Comparison of ENCODE assay signal across 8 mouse cellular contexts in genomic region chr1:74882055-74882734, GRCm38 (mm10). TPM values are rescaled to one million over a fixed set of nuclear protein-coding genes. Genes with fewer than 3 reads are reported as not detected.
A peak's percentile ranks its signal among the peaks of the same experiment; 100 is the strongest.
DNase-seq lines count a peak whose midpoint lies in the region; ATAC-seq and TF ChIP-seq lines count a peak whose summit lies in the region.

No protein-coding gene starts in this region.

- H3K9ac ChIP-seq in intestine, embryonic 16.5 days (ENCODE audit: low read depth, low read length): peak overlapping the region; percentile 16; the same call in 1 of the 2 replicates
- 0 out of 2 replicates have a peak overlapping the region, but pooled peaks have one; percentile 21 for H3K9ac ChIP-seq in neural tube, embryonic 14.5 days (replicated peaks; ENCODE audit: low read depth, low read length)

- H3K27me3 ChIP-seq in intestine, embryonic 16.5 days (replicated peaks; ENCODE audit: control insufficient read depth, insufficient read depth, low read length): peaks cover 67% of the 10 kb centered on the region
- peaks cover 46% of the 10 kb centered on the region for H3K27me3 ChIP-seq in neural tube, embryonic 14.5 days (ENCODE audit: control insufficient read depth, insufficient read depth, low read length)

- TF ChIP-seq POLR2A in lung, adult 2 months (IDR thresholded peaks at IDR 0.05; ENCODE audit: borderline replicate concordance, extremely low read depth, low read depth, low read length): no peak

- no peaks in the 10 kb centered on the region for H3K9me3 ChIP-seq in intestine, embryonic 16.5 days (ENCODE audit: control insufficient read depth, low read length)
- no peaks in the 10 kb centered on the region for H3K9me3 ChIP-seq in neural tube, embryonic 14.5 days (ENCODE audit: control insufficient read depth, low read length)

- H3K4me2 ChIP-seq in intestine, embryonic 16.5 days (ENCODE audit: low read depth, low read length): peak overlapping the region; percentile 60
- H3K4me2 ChIP-seq in neural tube, embryonic 14.5 days (ENCODE audit: low read depth, low read length): peak overlapping the region; percentile 61

- no peak overlapping the region for H3K27ac ChIP-seq in intestine, embryonic 16.5 days (ENCODE audit: low read length)
- no peak overlapping the region for H3K27ac ChIP-seq in neural tube, embryonic 14.5 days (ENCODE audit: low read depth, low read length)

- no peaks in the 10 kb centered on the region for H3K36me3 ChIP-seq in intestine, embryonic 16.5 days (ENCODE audit: control insufficient read depth, insufficient read depth, low read length)
- no peaks in the 10 kb centered on the region for H3K36me3 ChIP-seq in neural tube, embryonic 14.5 days (ENCODE audit: control insufficient read depth, insufficient read depth, low read length)

- no peak for TF ChIP-seq CTCF in lung, adult 2 months (IDR thresholded peaks at IDR 0.05; ENCODE audit: insufficient read depth, low read length)

- H3K4me1 ChIP-seq in lung, adult 2 months (ENCODE audit: control insufficient read depth, insufficient read depth, low read length): peaks cover 5% of the 10 kb centered on the region; the same call in 1 of the 2 replicates
- peaks cover 20% of the 10 kb centered on the region for H3K4me1 ChIP-seq in intestine, embryonic 16.5 days (ENCODE audit: control insufficient read depth, insufficient read depth, low read length)
- peaks cover 21% of the 10 kb centered on the region for H3K4me1 ChIP-seq in neural tube, embryonic 14.5 days (ENCODE audit: control insufficient read depth, insufficient read depth, low read length)

- no peak for ATAC-seq in intestine, embryonic 16.5 days
- no peak for ATAC-seq in neural tube, embryonic 14.5 days (ENCODE audit: low read depth)

- intact Hi-C loops in gastrocnemius, postnatal 14 days (cut with DNase I; ENCODE audit: low total_unique reads): no loop called here

- H3K4me3 ChIP-seq in lung, adult 2 months (replicated peaks; ENCODE audit: extremely low read depth, low read depth, low read length): peak overlapping the region; percentile 4
- peak overlapping the region; percentile 38 for H3K4me3 ChIP-seq in intestine, embryonic 16.5 days (ENCODE audit: low read length)
- peak overlapping the region; percentile 31 for H3K4me3 ChIP-seq in neural tube, embryonic 14.5 days (ENCODE audit: low read depth, low read length)

- 3% methylated on average over 74 of the region's 74 CpGs for whole genome bisulfite sequencing in lung, adult 2 months
- under 1% methylated on average over 64 of the region's 74 CpGs for WGBS in intestine, embryonic 16.5 days
- WGBS in neural tube, embryonic 14.5 days: under 1% methylated on average over 64 of the region's 74 CpGs

- DNase-seq in adrenal gland, adult 2 months: peak; percentile 45
- DNase-seq in adrenal gland, postnatal 10 days: no peak
- DNase-seq in lung, adult 2 months: no peak
- DNase-seq in lung, postnatal 10 days: no peak
- DNase-seq in urinary bladder, postnatal 4 days (ENCODE audit: low spot score in 2 of 2): no peak
- DNase-seq in gastrocnemius, postnatal 14 days: no peak

RNA-seq across cellular contexts. Expression of gene Fev, which starts 3.0 kb away (rescaled TPM):
- total RNA-seq in adrenal gland, adult 2 months (2021): 1 to 10 TPM; 1.3 to 2.0 TPM
- polyA plus RNA-seq in adrenal gland, adult 2 months (2012; rRNA removed): 1.8 and 3.1 TPM in 2 replicates
- total RNA-seq in adrenal gland, postnatal 10 days (2021): under 1 TPM; 0.84 to 0.97 TPM
- polyA plus RNA-seq in lung, adult 2 months (2012; rRNA removed): not detected in 2 replicates
- polyA plus RNA-seq in intestine, embryonic 16.5 days (2015; fragmentation: Nextera tagmentation; extraction: Ambion mirVana): 0.95 and 1.5 TPM in 2 replicates
- not detected in 2 replicates for polyA plus RNA-seq in neural tube, embryonic 14.5 days (2014; fragmentation: Nextera tagmentation; extraction: Ambion mirVana)
- total RNA-seq in gastrocnemius, postnatal 14 days (2021): not detected

RNA-seq across cellular contexts. Expression of gene Cryba2, which starts 10.7 kb away (rescaled TPM):
- 1 to 10 TPM in 1 of 2 experiments, under 1 TPM in 1; 0.52 to 1.8 TPM for total RNA-seq in adrenal gland, adult 2 months (2021)
- 0.55 and 0.85 TPM in 2 replicates for polyA plus RNA-seq in adrenal gland, adult 2 months (2012; rRNA removed)
- 1 to 10 TPM in 1 of 2 experiments, under 1 TPM in 1; 0.51 to 1.1 TPM for total RNA-seq in adrenal gland, postnatal 10 days (2021)
- polyA plus RNA-seq in lung, adult 2 months (2012; rRNA removed): not detected in 2 replicates
- 1.5 and 2.4 TPM in 2 replicates for polyA plus RNA-seq in intestine, embryonic 16.5 days (2015; fragmentation: Nextera tagmentation; extraction: Ambion mirVana)
- polyA plus RNA-seq in neural tube, embryonic 14.5 days (2014; fragmentation: Nextera tagmentation; extraction: Ambion mirVana): 0.40 and 1.7 TPM in 2 replicates
- not detected for total RNA-seq in gastrocnemius, postnatal 14 days (2021)

RNA-seq across cellular contexts. Expression of gene Cdk5r2, which starts 27.5 kb away (rescaled TPM):
- total RNA-seq in adrenal gland, adult 2 months (2021): 1 to 10 TPM; 3.1 to 4.6 TPM
- 8.7 and 11.6 TPM in 2 replicates for polyA plus RNA-seq in adrenal gland, adult 2 months (2012; rRNA removed)
- total RNA-seq in adrenal gland, postnatal 10 days (2021): 1 to 10 TPM; 4.8 to 6.6 TPM
- polyA plus RNA-seq in lung, adult 2 months (2012; rRNA removed): 0.08 and 0.09 TPM in 2 replicates
- polyA plus RNA-seq in intestine, embryonic 16.5 days (2015; fragmentation: Nextera tagmentation; extraction: Ambion mirVana): 0.07 and 0.18 TPM in 2 replicates
- 14.4 and 19.6 TPM in 2 replicates for polyA plus RNA-seq in neural tube, embryonic 14.5 days (2014; fragmentation: Nextera tagmentation; extraction: Ambion mirVana)
- under 1 TPM in 1 of 2 experiments, not detected in 1; 0.06 TPM for total RNA-seq in gastrocnemius, postnatal 14 days (2021)

RNA-seq across cellular contexts. Expression of gene Cfap65, which starts 53.2 kb away (rescaled TPM):
- under 1 TPM in 1 of 2 experiments, not detected in 1; 0.07 TPM for total RNA-seq in adrenal gland, adult 2 months (2021)
- 0.02 and 0.04 TPM in 2 replicates for polyA plus RNA-seq in adrenal gland, adult 2 months (2012; rRNA removed)
- total RNA-seq in adrenal gland, postnatal 10 days (2021): not detected
- 23.0 and 27.7 TPM in 2 replicates for polyA plus RNA-seq in lung, adult 2 months (2012; rRNA removed)
- polyA plus RNA-seq in intestine, embryonic 16.5 days (2015; fragmentation: Nextera tagmentation; extraction: Ambion mirVana): 0.07 and 0.16 TPM in 2 replicates
- 0.26 and 0.74 TPM in 2 replicates for polyA plus RNA-seq in neural tube, embryonic 14.5 days (2014; fragmentation: Nextera tagmentation; extraction: Ambion mirVana)
- not detected for total RNA-seq in gastrocnemius, postnatal 14 days (2021)
